Mouse (Mus musculus): ENCODE data around the gene Tfrc. TPM values are rescaled to one million over a fixed set of nuclear protein-coding genes. Genes with fewer than 3 reads are reported as not detected.
A peak's percentile ranks its signal among the peaks of the same experiment; 100 is the strongest.
"Not testable (repeated sequence)": the region's sequence is repeated elsewhere in the genome, so short reads cannot be mapped to it uniquely, and the experiment has no call there.

Gene Tfrc
- polyA plus RNA-seq, 1 experiment from 2014 or later, result 52.5 TPM

DNA sequence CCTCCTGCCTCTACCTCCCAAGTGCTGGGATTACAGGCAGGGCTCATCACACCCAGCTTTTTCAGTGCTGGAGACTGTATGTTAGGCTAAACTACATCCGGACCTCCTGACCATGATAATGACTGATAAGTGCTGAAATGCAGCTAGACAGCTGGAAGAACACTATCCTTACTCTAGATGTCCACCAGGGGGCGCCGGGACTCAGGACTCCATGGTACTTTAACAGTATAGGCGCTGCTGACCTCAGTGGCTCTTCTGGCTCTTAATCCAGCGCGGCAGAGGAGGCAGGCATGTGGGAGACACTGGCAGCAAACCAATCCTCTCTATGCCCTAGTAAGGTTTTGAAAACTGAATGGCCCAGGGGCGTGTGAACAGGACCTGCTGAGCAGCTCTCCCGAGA lies 29.8 kb downstream of the Tfrc start:
- H3K36me3 ChIP-seq (ENCODE audit: control insufficient read depth, insufficient read depth, low read length), result no peaks in the 10 kb centered on the region
- H3K4me2 ChIP-seq (ENCODE audit: low read depth, severe bottlenecking), result no peak overlapping the region
- WGBS, result 10% methylated on average over 8 of the region's 8 CpGs
- no peaks in the 10 kb centered on the region for H3K4me1 ChIP-seq (ENCODE audit: control insufficient read depth, insufficient read depth, low read length)
- no peak overlapping the region for H3K9ac ChIP-seq (ENCODE audit: low read length)
- H3K9me3 ChIP-seq (ENCODE audit: control insufficient read depth, low read length), result no peaks in the 10 kb centered on the region
- H3K27me3 ChIP-seq (ENCODE audit: control insufficient read depth, insufficient read depth, low read length), result no peaks in the 10 kb centered on the region
- DNase-seq (ENCODE audit: low spot score), result peak; percentile 90
- H3K27ac ChIP-seq (replicated peaks; ENCODE audit: low read depth, low read length), result no peak overlapping the region
- no peak overlapping the region for H3K4me3 ChIP-seq (ENCODE audit: low read depth, low read length)
- ATAC-seq (ENCODE audit: insufficient number of reproducible peaks, low FRiP score, low TSS enrichment, low read depth), result no peak

- H3K9ac ChIP-seq (ENCODE audit: low read length), result no peak overlapping the region
- H3K9me3 ChIP-seq (ENCODE audit: control insufficient read depth, low read length), result no peaks in the 10 kb centered on the region
- DNase-seq (ENCODE audit: low spot score) (no peak), ATAC-seq (ENCODE audit: insufficient number of reproducible peaks, low FRiP score, low TSS enrichment, low read depth) (no peak)
- 86% methylated on average over 5 of the region's 5 CpGs for WGBS
- no peaks in the 10 kb centered on the region for H3K27me3 ChIP-seq (ENCODE audit: control insufficient read depth, insufficient read depth, low read length)
- H3K27ac ChIP-seq (replicated peaks; ENCODE audit: low read depth, low read length), result no peak overlapping the region
- H3K4me1 ChIP-seq (ENCODE audit: control insufficient read depth, insufficient read depth, low read length), result peaks cover under 1% of the 10 kb centered on the region; the same call in 1 of the 2 replicates
- no peaks in the 10 kb centered on the region for H3K36me3 ChIP-seq (ENCODE audit: control insufficient read depth, insufficient read depth, low read length)
- no peak overlapping the region for H3K4me3 ChIP-seq (ENCODE audit: low read depth, low read length)
- H3K4me2 ChIP-seq (ENCODE audit: low read depth, severe bottlenecking), result no peak overlapping the region
These were observed 31.4 kb downstream of the Tfrc start for GRCm38 (mm10) chr16:32640096-32640495.

DNA sequence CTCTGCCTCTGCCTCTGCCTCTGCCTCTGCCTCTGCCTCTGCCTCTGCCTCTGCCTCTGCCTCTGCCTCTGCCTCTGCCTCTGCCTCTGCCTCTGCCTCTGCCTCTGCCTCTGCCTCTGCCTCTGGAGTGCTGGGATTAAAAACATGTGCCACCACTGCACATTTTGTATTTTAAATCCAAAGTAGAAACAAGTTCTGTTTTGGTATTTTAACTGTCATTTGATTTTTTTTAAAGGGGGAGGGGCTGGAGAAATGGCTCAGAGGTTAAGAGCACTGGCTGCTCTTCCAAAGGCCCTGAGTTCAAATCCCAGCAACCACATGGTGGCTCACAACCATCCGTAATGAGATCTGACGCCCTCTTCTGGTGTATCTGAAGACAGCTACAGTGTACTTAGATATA lies 32.0 kb downstream of the Tfrc start:
- not testable (repeated sequence) for H3K4me2 ChIP-seq (ENCODE audit: low read depth, severe bottlenecking); H3K36me3 ChIP-seq (ENCODE audit: control insufficient read depth, insufficient read depth, low read length); H3K9me3 ChIP-seq (ENCODE audit: control insufficient read depth, low read length); H3K9ac ChIP-seq (ENCODE audit: low read length); ATAC-seq (ENCODE audit: insufficient number of reproducible peaks, low FRiP score, low TSS enrichment, low read depth); DNase-seq (ENCODE audit: low spot score); H3K4me1 ChIP-seq (ENCODE audit: control insufficient read depth, insufficient read depth, low read length); H3K27me3 ChIP-seq (ENCODE audit: control insufficient read depth, insufficient read depth, low read length); H3K27ac ChIP-seq (replicated peaks; ENCODE audit: low read depth, low read length); H3K4me3 ChIP-seq (ENCODE audit: low read depth, low read length)
- WGBS, result 76% methylated on average over 2 of the region's 2 CpGs

GRCm38 (mm10) chr16:32641440-32642219 lies 32.9 kb downstream of the Tfrc start:
- Histone ChIP-seq H3K4me1 (ENCODE audit: control insufficient read depth, insufficient read depth, low read length) (peaks cover 12% of the 10 kb centered on the region), H3K9me3 (ENCODE audit: control insufficient read depth, low read length) (no peaks in the 10 kb centered on the region), H3K9ac (ENCODE audit: low read length) (no peak overlapping the region)

DNA sequence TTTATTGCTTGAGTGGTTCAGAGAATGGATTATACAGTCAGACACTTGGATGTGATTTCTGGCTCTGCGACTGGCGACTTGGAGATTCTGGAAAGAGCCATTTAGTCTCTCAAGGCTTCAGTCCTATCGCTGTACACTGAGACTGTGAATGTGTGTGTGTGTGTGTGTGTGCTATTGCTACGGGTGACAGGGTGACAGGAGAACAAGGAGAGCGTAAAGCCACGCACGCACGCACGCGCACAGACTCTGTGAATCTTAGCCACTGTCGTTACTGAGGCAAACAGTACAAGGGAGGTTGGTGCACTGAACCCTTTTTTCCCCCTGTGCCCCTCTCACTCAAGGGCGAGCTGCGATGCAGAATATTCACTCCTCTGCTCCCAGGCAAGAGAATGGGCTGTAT lies 33.6 kb downstream of the Tfrc start:
- 71% methylated on average over 13 of the region's 13 CpGs for WGBS
- H3K4me3 ChIP-seq (ENCODE audit: low read depth, low read length), result no peak overlapping the region
- H3K36me3 ChIP-seq (ENCODE audit: control insufficient read depth, insufficient read depth, low read length), result no peaks in the 10 kb centered on the region
- H3K9me3 ChIP-seq (ENCODE audit: control insufficient read depth, low read length), result no peaks in the 10 kb centered on the region
- no peak for ATAC-seq (ENCODE audit: insufficient number of reproducible peaks, low FRiP score, low TSS enrichment, low read depth)
- no peak overlapping the region for H3K9ac ChIP-seq (ENCODE audit: low read length)
- H3K27ac ChIP-seq (replicated peaks; ENCODE audit: low read depth, low read length), result no peak overlapping the region
- no peak overlapping the region for H3K4me2 ChIP-seq (ENCODE audit: low read depth, severe bottlenecking)
- H3K4me1 ChIP-seq (ENCODE audit: control insufficient read depth, insufficient read depth, low read length), result peaks cover 12% of the 10 kb centered on the region
- DNase-seq (ENCODE audit: low spot score), result no peak
- no peaks in the 10 kb centered on the region for H3K27me3 ChIP-seq (ENCODE audit: control insufficient read depth, insufficient read depth, low read length)

More at GRCm38 (mm10) chr16:32641440-32642219, 32.9 kb downstream of the Tfrc start:
- DNase-seq (ENCODE audit: low spot score), result peak; percentile 21
- Histone ChIP-seq H3K27me3 (ENCODE audit: control insufficient read depth, insufficient read depth, low read length) (no peaks in the 10 kb centered on the region), H3K36me3 (ENCODE audit: control insufficient read depth, insufficient read depth, low read length) (no peaks in the 10 kb centered on the region), H3K4me3 (ENCODE audit: low read depth, low read length) (no peak overlapping the region), H3K27ac (replicated peaks; ENCODE audit: low read depth, low read length) (no peak overlapping the region), H3K4me2 (ENCODE audit: low read depth, severe bottlenecking) (no peak overlapping the region)
- WGBS, result 67% methylated on average over 20 of the region's 20 CpGs
- no peak for ATAC-seq (ENCODE audit: insufficient number of reproducible peaks, low FRiP score, low TSS enrichment, low read depth)

DNA sequence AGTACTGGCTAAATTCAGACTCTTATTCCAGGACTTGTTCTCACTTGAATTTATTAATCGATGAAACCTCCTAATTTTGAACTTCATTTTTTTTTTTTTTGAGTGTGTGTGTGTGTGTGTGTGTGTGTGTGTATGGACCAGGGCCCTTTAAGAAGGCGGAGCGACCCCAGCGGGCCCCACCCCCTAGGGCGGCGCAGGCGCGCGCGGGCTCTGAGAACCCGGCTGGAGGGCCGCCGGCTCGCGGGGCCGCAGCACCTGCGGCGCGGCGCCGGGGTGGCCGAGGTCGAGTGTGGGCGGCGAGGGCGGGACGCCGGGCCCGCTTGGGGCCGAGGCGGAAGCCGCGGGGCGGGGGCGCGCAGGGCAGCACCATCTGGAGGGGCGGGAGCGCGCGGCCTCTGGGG lies 34.9 kb downstream of the Tfrc start, which contains the start of gene Tnk2:
Tnk2 (plus strand) TSS at position 214 of the 401 bp plus-strand sequence.
- WGBS, result 0% methylated on average over 30 of the region's 40 CpGs
- H3K27me3 ChIP-seq (ENCODE audit: control insufficient read depth, insufficient read depth, low read length), result no peaks in the 10 kb centered on the region

DNA sequence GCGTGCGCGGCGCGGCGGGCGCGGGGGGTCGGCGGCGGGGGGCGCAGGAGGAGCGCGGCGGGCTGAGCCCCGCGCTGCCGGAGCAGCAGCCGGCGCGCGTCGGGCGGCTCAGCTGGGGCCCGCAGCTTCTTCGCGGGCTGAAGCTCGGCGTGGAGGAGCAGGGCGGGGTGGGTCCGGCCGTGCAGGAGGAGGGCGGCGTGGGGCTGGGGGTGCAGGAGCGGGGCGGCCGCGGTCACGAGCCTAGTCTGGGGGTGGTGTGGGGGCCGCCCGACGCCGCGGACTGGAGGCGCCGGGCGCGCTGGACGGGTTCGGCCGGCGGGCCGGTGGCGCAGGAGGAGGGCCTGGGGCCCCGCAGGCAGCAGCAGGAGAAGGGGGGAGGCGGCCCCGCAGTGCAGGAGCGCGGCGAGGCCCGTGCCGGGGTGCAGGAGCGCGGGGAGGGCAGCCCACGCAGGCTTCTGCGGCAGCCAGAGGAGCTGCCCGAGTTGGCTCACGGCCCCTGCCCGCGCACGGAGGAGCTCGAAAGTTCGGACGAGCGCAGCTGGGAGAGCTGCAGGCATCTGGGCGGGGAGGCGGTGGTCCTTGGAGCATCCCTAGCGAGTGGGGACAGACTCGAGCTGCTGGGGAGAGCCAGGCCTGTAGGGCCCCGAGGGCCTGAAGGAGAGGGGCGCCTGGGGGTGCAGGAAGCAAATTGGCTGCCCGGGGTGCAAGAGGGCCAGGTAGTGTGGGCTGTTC lies 35.5 kb downstream of the Tfrc start:
- Histone ChIP-seq H3K4me2 (ENCODE audit: low read depth, severe bottlenecking) (peak overlapping the region; percentile 84), H3K9ac (ENCODE audit: low read length) (peak overlapping the region; percentile 93), H3K27me3 (ENCODE audit: control insufficient read depth, insufficient read depth, low read length) (no peaks in the 10 kb centered on the region), H3K4me1 (ENCODE audit: control insufficient read depth, insufficient read depth, low read length) (peaks cover 12% of the 10 kb centered on the region), H3K27ac (replicated peaks; ENCODE audit: low read depth, low read length) (peak overlapping the region; percentile 76), H3K4me3 (ENCODE audit: low read depth, low read length) (peak overlapping the region; percentile 86), H3K36me3 (ENCODE audit: control insufficient read depth, insufficient read depth, low read length) (no peaks in the 10 kb centered on the region), H3K9me3 (ENCODE audit: control insufficient read depth, low read length) (no peaks in the 10 kb centered on the region)
- WGBS, result under 1% methylated on average over 57 of the region's 82 CpGs
- ATAC-seq (ENCODE audit: insufficient number of reproducible peaks, low FRiP score, low TSS enrichment, low read depth) (peak; percentile 72), DNase-seq (ENCODE audit: low spot score) (peak; percentile 70)

More for the DNA sequence above, 34.9 kb downstream of the Tfrc start, which contains the start of gene Tnk2:
- Histone ChIP-seq H3K4me2 (ENCODE audit: low read depth, severe bottlenecking) (peak within 1 kb of the TSS; percentile 84), H3K4me3 (ENCODE audit: low read depth, low read length) (peak within 1 kb of the TSS; percentile 86), H3K27ac (replicated peaks; ENCODE audit: low read depth, low read length) (peak within 1 kb of the TSS; percentile 76), H3K9ac (ENCODE audit: low read length) (peak within 1 kb of the TSS; percentile 93), H3K36me3 (ENCODE audit: control insufficient read depth, insufficient read depth, low read length) (no peaks in the 10 kb centered on the region), H3K4me1 (ENCODE audit: control insufficient read depth, insufficient read depth, low read length) (peaks cover 12% of the 10 kb centered on the region), H3K9me3 (ENCODE audit: control insufficient read depth, low read length) (no peaks in the 10 kb centered on the region)
- peak; percentile 89 for DNase-seq (ENCODE audit: low spot score)
- peak; percentile 88 for ATAC-seq (ENCODE audit: insufficient number of reproducible peaks, low FRiP score, low TSS enrichment, low read depth)

- ATAC-seq (ENCODE audit: insufficient number of reproducible peaks, low FRiP score, low TSS enrichment, low read depth), result 0 out of 2 replicates have a peak, but pooled peaks have one; percentile 9
- 12% methylated on average over 12 of the region's 12 CpGs for WGBS
These were observed 36.1 kb downstream of the Tfrc start for GRCm38 (mm10) chr16:32644801-32645170.

More at GRCm38 (mm10) chr16:32644801-32645170, 36.1 kb downstream of the Tfrc start:
- peak overlapping the region; percentile 86 for H3K4me3 ChIP-seq (ENCODE audit: low read depth, low read length)
- H3K9me3 ChIP-seq (ENCODE audit: control insufficient read depth, low read length), result no peaks in the 10 kb centered on the region
- H3K4me1 ChIP-seq (ENCODE audit: control insufficient read depth, insufficient read depth, low read length), result peaks cover 12% of the 10 kb centered on the region
- H3K27ac ChIP-seq (replicated peaks; ENCODE audit: low read depth, low read length), result no peak overlapping the region
- H3K36me3 ChIP-seq (ENCODE audit: control insufficient read depth, insufficient read depth, low read length), result no peaks in the 10 kb centered on the region
- H3K9ac ChIP-seq (ENCODE audit: low read length), result peak overlapping the region; percentile 93
- DNase-seq (ENCODE audit: low spot score), result no peak
- H3K4me2 ChIP-seq (ENCODE audit: low read depth, severe bottlenecking), result peak overlapping the region; percentile 84
- H3K27me3 ChIP-seq (ENCODE audit: control insufficient read depth, insufficient read depth, low read length), result no peaks in the 10 kb centered on the region

Measured in limb, embryonic 11.5 days (tissue).